Mouse (Mus musculus) megakaryocyte, embryonic 14.5 days (primary cell): ENCODE data around the gene Gpr107. TPM values are rescaled to one million over a fixed set of nuclear protein-coding genes. Genes with fewer than 3 reads are reported as not detected.

Source experiments
- H3K27me3 ChIP-seq: replicated peaks from 2 replicates; pipeline ENCODE3; 2012; ENCODE audit warnings: inconsistent platforms
- H3K36me3 ChIP-seq: replicated peaks from 2 replicates; pipeline ENCODE3; 2012; ENCODE audit warnings: low read length, inconsistent platforms, mixed read lengths
- H3K4me1 ChIP-seq: 2 replicates; pipeline ENCODE4 v1.6.1; 2012; ENCODE audit warnings: inconsistent platforms
- H3K4me3 ChIP-seq: replicated peaks from 2 replicates; pipeline ENCODE3; 2012; ENCODE audit warnings: moderate library complexity, mild to moderate bottlenecking, inconsistent platforms
- H3K9me3 ChIP-seq: 2 replicates; pipeline ENCODE4 v1.6.1; 2012; ENCODE audit warnings: inconsistent platforms
- FLI1 ChIP-seq: IDR thresholded peaks from 2 replicates; pipeline ENCODE4 v1.6.1; 2012; ENCODE audit warnings: low read length, inconsistent platforms, mixed read lengths
- GATA1 ChIP-seq: IDR thresholded peaks from 3 replicates; pipeline ENCODE4 v1.6.1; 2012; ENCODE audit warnings: mixed read lengths, low read length, inconsistent platforms, borderline replicate concordance
- polyA plus RNA-seq: library from polyadenylated mRNA; stranded (reverse); fragments of >175 nt; gene quantifications from 2 replicates; pipeline ENCODE4 v1.2.3, GENCODE M21; 2012; ENCODE audit warnings: low replicate concordance; ENCODE audit not compliant: insufficient read depth

The Gpr107 gene
- 5.0 and 11.9 TPM in 2 replicates for polyA plus RNA-seq

DNA sequence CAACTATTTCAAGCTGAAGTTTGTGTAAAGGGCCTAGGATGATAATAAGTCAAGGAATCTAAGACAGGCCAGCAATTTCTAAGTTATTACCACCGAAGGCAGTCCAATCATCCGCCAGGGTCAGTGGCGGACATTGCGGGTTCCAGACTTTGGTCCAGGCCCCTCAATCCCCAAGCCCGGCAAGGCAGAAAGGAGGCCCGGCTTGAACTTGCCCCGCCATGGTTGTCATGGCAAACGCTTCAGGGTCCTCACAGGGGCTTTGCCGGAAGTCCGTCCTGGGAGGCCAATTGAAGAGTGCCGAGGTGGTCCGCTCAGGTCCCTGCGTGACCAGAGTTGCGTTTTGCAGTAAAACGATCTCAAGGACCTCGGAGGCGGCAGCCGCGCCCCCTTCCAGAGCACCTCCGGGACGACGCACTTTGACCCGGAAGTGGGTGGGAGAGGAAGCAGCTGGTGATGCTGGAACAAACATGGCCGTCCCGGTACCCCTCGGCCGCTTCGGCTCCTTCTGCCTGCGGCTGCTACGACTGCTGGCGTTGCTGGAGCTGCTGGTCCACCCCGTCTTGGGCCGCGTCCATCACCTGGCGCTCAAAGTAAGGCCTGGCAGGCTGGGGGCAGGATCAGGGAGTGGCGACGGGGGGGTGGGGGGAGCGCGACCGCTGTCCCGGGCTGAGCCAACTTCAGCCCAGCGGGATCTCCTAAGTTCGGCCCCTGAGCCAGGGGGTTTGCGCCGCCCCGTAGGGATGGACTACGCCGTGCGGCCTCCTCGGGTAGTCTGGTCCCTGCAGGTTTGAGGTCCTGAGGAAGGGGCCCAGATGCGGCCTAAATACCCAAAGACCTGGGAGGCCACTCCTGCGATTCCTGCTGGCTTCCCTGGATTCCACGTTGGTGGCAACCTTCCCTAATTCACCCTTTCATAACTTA, at the start of gene Gpr107:
TSS of gene Gpr107 (plus strand) at position 425 of the 921 bp plus-strand sequence.
- peaks cover 47% of the 10 kb centered on the region for H3K36me3 ChIP-seq
- no peaks in the 10 kb centered on the region for H3K27me3 ChIP-seq
- H3K4me1 ChIP-seq: peaks cover 59% of the 10 kb centered on the region
- no peaks in the 10 kb centered on the region for H3K9me3 ChIP-seq
- TF ChIP-seq GATA1: no peak
- peak; percentile 76; the same call in 1 of the 2 replicates for TF ChIP-seq FLI1
- H3K4me3 ChIP-seq: peak within 1 kb of the TSS; percentile 98

DNA sequence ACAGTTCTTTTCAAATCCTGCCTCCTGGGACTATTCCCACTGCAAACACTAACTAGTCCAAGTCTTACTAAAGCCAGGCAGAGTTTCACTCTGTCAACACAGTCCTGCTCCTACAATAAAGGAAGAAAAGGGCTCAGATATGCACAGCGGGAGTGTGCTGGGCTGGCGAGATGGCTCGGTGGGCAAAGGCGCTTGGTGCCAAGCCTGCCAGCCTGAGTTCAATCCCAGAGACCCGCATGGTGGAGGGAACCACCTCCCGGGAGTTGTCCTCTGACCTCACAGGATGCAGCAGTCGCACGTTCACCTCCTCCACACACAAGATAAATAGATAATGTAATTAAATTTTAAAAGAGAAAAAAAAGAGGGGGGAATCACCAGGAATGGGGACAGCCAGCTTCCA, 48.8 kb upstream of the Gpr107 start:
- peaks cover 6% of the 10 kb centered on the region for H3K9me3 ChIP-seq
- H3K4me3 ChIP-seq: no peak overlapping the region
- peaks cover 85% of the 10 kb centered on the region for H3K36me3 ChIP-seq
- TF ChIP-seq FLI1 (no peak), GATA1 (no peak)
- H3K27me3 ChIP-seq: no peaks in the 10 kb centered on the region
- peaks cover 73% of the 10 kb centered on the region for H3K4me1 ChIP-seq

DNA sequence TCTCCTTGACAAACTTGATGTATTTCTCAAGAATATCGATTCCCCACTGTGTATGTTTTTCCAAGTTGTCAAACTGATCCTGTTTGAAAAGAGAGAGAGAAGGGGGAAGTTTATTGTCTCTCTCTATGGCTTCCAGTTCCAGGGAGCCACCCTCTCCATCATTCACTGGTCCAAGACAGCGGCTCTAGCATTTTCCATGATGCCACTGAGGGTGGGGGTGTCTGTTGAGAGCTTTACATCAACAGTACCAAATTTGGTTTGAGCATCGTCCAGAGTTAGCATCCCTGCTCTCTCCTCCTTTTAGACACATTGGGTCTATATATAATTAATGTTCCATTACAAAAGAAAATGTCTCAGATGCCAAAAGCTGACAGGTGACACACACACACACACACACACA, 46.8 kb upstream of the Gpr107 start:
- no peak for TF ChIP-seq FLI1
- TF ChIP-seq GATA1: no peak
- peaks cover 2% of the 10 kb centered on the region for H3K9me3 ChIP-seq
- no peak overlapping the region for H3K4me3 ChIP-seq
- H3K27me3 ChIP-seq: no peaks in the 10 kb centered on the region
- peaks cover 79% of the 10 kb centered on the region for H3K36me3 ChIP-seq
- peaks cover 83% of the 10 kb centered on the region for H3K4me1 ChIP-seq

DNA sequence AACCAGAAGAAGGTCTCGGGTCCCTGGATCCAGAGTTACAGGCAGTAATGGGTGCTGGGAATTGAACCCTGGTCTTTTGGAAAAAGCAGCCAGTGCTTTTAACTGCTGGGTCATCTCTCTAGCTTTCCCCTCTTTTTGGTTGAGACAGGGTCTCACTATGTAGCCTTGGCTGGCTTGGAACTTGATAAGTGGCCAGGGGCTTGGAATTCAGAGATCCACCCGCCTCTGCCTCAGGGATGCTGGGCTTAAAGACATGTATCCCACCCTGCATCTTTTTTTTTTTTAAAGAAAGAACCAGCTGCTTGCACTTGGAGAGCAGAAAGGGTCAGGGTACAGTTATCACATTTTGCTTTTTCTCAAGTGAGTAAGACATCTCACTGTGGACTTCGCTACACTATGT, 46.1 kb upstream of the Gpr107 start:
- Histone ChIP-seq H3K9me3 (no peaks in the 10 kb centered on the region), H3K36me3 (peaks cover 78% of the 10 kb centered on the region), H3K4me3 (no peak overlapping the region), H3K27me3 (no peaks in the 10 kb centered on the region), H3K4me1 (peaks cover 87% of the 10 kb centered on the region)
- no peak for TF ChIP-seq GATA1
- TF ChIP-seq FLI1: no peak

DNA sequence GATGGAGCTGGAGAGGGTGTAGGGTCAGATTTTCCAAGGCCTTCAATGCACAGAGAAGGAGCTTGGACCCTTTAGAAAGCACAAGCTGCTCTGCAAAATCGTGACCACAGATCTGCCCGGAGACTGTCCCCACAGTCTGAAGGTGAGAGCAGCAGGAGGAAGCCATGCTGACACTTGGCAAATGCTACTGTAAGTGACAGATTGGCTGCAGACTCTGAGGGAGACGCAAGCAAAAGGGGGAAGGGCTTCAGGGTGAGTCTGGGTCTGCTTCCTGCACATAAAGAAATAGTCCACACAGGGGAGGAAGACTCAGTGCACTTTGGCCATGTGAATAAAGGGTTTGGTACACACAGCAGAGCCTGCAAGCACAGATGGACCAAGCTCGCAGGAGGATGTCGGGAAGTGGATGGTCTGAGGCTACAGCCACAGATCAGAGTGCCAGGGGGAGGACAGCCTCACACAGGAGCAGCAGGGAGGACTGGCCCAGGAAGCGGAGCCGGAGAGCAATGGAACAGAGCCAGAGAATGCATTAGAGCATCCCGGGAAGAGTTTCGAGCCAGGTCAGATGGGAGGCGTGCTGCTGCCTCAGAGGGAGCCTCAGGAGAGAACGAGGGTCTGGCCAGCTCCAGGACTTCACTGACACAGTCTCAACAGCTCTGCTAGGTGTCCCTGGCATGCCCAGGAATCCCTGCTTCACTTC, 45.3 kb upstream of the Gpr107 start:
- Histone ChIP-seq H3K4me1 (peaks cover 87% of the 10 kb centered on the region), H3K27me3 (no peaks in the 10 kb centered on the region), H3K4me3 (peak overlapping the region; percentile 44), H3K36me3 (peaks cover 78% of the 10 kb centered on the region), H3K9me3 (no peaks in the 10 kb centered on the region)
- TF ChIP-seq GATA1 (no peak), FLI1 (no peak)

DNA sequence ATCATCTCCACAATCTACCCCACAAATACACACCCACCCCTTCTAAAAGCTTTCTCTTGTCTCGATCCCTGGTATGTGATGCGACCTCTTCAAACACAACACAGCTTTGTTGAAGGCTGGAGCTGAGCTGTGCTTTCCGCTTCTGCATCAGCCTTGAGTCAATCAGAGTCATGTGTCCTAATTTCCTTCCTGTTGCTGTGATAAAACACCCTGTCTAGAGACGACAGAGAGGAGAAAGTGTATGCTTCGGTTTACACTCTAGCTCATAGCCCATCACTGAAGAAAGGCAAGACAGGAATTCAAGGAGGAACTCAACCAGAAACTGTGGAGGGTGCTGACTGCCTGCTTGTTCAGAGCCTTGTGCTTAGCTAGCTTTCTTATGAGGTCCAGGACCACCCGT, 43.9 kb upstream of the Gpr107 start:
- Histone ChIP-seq H3K27me3 (no peaks in the 10 kb centered on the region), H3K36me3 (peaks cover 79% of the 10 kb centered on the region), H3K9me3 (no peaks in the 10 kb centered on the region), H3K4me1 (peaks cover 87% of the 10 kb centered on the region), H3K4me3 (peak overlapping the region; percentile 57)
- no peak for TF ChIP-seq GATA1
- no peak for TF ChIP-seq FLI1

DNA sequence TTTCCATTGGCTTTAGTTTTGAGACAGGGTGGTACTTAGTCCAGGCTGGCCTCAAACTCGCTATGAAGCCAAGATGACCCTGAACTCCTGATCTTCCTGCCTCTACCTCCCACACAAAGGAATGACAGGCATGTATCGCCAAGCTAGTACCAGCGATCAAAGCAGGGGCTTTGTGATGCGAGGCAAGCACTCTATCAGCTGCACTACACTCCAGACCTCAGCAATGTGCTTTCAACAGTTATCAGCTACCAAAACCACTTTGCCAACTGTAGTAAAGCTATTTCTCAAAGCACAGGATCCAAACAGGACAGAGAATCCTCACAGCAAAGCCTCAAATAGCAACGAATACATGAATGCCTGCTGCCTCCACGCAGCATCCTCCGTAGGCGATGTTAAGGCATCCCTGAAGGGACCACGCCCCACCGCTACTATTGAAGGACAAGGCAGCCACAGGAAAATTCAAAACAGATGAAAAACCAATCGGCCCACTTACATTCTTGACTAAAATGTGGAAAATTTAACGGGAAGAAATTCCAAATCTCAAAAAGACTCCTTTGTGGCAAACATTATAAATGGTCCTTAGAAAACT, 42.1 kb upstream of the Gpr107 start:
- Histone ChIP-seq H3K4me1 (peaks cover 99% of the 10 kb centered on the region), H3K4me3 (peak overlapping the region; percentile 87), H3K36me3 (peaks cover 74% of the 10 kb centered on the region), H3K9me3 (no peaks in the 10 kb centered on the region), H3K27me3 (no peaks in the 10 kb centered on the region)
- TF ChIP-seq FLI1 (no peak), GATA1 (peak; percentile 59; the same call in 1 of the 3 replicates)

DNA sequence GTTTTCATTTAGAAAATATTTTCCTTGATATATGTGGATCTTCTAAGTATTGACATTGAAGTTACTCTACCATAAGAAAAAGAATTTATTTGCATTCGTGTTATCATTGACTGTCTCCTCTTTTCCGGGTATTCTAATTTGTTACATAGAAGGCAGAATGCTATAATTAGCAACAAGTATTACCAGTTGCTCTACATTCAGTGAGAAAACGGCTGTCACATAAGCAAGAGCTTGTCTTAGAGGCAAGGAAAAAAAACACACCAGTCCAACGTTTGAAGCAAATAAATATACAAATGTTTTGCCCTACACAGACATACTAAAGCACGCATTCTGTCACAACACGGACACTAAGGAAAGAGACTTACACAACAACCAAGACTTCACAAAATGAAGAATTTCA, 40.4 kb upstream of the Gpr107 start:
- H3K4me1 ChIP-seq: peaks cover 99% of the 10 kb centered on the region
- H3K36me3 ChIP-seq: peaks cover 67% of the 10 kb centered on the region

DNA sequence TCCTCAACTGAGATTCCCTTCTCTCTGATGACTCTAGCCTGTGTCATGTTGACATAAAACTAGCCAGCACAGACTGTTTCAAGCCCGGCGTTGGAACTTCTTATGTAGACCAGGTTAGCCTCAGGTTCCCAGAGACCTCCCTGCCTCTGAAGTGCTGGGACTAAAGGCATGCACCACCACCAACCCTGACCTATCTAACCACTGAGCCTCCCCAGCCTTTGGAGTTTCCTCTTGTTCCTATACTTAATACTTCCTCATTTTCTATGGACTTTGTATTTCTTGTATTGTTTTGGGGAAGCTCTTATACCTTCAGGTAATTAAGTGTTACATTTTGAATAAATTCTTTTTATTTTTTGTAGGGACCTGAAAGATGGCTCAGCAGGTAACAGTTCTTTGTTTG, 37.9 kb upstream of the Gpr107 start:
- Histone ChIP-seq H3K27me3 (no peaks in the 10 kb centered on the region), H3K4me1 (peaks cover 99% of the 10 kb centered on the region), H3K36me3 (peaks cover 62% of the 10 kb centered on the region), H3K4me3 (no peak overlapping the region), H3K9me3 (no peaks in the 10 kb centered on the region)
- TF ChIP-seq FLI1: no peak
- no peak for TF ChIP-seq GATA1

More for the DNA sequence above, 40.4 kb upstream of the Gpr107 start:
- Histone ChIP-seq H3K27me3 (no peaks in the 10 kb centered on the region), H3K9me3 (no peaks in the 10 kb centered on the region), H3K4me3 (no peak overlapping the region)
- TF ChIP-seq GATA1 (no peak), FLI1 (no peak)
